Comparison of ENCODE assay signal across 8 mouse cellular contexts in genomic region chr6:31357286-31357685, GRCm38 (mm10). TPM values are rescaled to one million over a fixed set of nuclear protein-coding genes. Genes with fewer than 3 reads are reported as not detected.
DNase-seq lines count a peak whose midpoint lies in the region; ATAC-seq and TF ChIP-seq lines count a peak whose summit lies in the region.
"Had no signal": no experiment of that assay in that cellular context is flagged by ENCODE, and none has a peak within 500 bp of the region (broad histone marks: within the 10 kb centered on the region; RNA-seq: fewer than 3 reads in every experiment).

No protein-coding gene starts in this region.

- DNase-seq in lung, adult 18-20 months = peak; percentile 33 to 51
- no peak for DNase-seq in lung, adult 2 months
- DNase-seq in gastrocnemius, adult 2 months = peak; percentile 69
- DNase-seq in layer of hippocampus, adult 9-10 months (ENCODE audit: low spot score) = peak; percentile 17
- DNase-seq in midbrain, embryonic 14.5 days = peak; percentile 78
- DNase-seq in thymus, postnatal 36 days = no peak

- no peaks in the 10 kb centered on the region for H3K4me1 ChIP-seq in lung, adult 2 months (ENCODE audit: control insufficient read depth, insufficient read depth, low read length)
- H3K4me1 ChIP-seq in midbrain, embryonic 14.5 days (ENCODE audit: control insufficient read depth, insufficient read depth, low read length) = no peaks in the 10 kb centered on the region
- H3K4me1 ChIP-seq: lung, embryonic 15.5 days had no signal

- no peak overlapping the region for H3K9ac ChIP-seq in midbrain, embryonic 14.5 days (replicated peaks; ENCODE audit: low read length)
- H3K9ac ChIP-seq: lung, embryonic 15.5 days had no signal

- H3K27me3 ChIP-seq in midbrain, embryonic 14.5 days (ENCODE audit: control insufficient read depth, insufficient read depth, low read length) = no peaks in the 10 kb centered on the region
- H3K27me3 ChIP-seq: lung, embryonic 15.5 days had no signal

- no peak overlapping the region for H3K4me2 ChIP-seq in midbrain, embryonic 14.5 days (ENCODE audit: low read length)
- H3K4me2 ChIP-seq: lung, embryonic 15.5 days had no signal

- H3K27ac ChIP-seq in gastrocnemius, adult 2 months = peak overlapping the region; percentile 59
- H3K27ac ChIP-seq in midbrain, embryonic 14.5 days (replicated peaks; ENCODE audit: low read depth, low read length) = 0 out of 2 replicates have a peak overlapping the region, but pooled peaks have one; percentile 16
- H3K27ac ChIP-seq: lung, embryonic 15.5 days had no signal

- H3K4me3 ChIP-seq in lung, adult 2 months (replicated peaks; ENCODE audit: extremely low read depth, low read depth, low read length) = no peak overlapping the region
- H3K4me3 ChIP-seq in gastrocnemius, adult 2 months = no peak overlapping the region
- no peak overlapping the region for H3K4me3 ChIP-seq in midbrain, embryonic 14.5 days (replicated peaks; ENCODE audit: low read depth, low read length)
- H3K4me3 ChIP-seq: lung, embryonic 15.5 days had no signal

- TF ChIP-seq CTCF in lung, adult 2 months (IDR thresholded peaks at IDR 0.05; ENCODE audit: insufficient read depth, low read length) = no peak
- no peak for TF ChIP-seq CTCF in gastrocnemius, adult 2 months (IDR thresholded peaks at IDR 0.05)

- no peak for TF ChIP-seq POLR2A in lung, adult 2 months (IDR thresholded peaks at IDR 0.05; ENCODE audit: borderline replicate concordance, extremely low read depth, low read depth, low read length)

- no peaks in the 10 kb centered on the region for H3K9me3 ChIP-seq in midbrain, embryonic 14.5 days (ENCODE audit: control insufficient read depth, low read length)
- H3K9me3 ChIP-seq: lung, embryonic 15.5 days had no signal

- intact Hi-C loops in gastrocnemius, adult 2 months (cut with DNase I) = no loop called here

- H3K36me3 ChIP-seq in midbrain, embryonic 14.5 days (ENCODE audit: control insufficient read depth, insufficient read depth, low read length) = no peaks in the 10 kb centered on the region
- H3K36me3 ChIP-seq: lung, embryonic 15.5 days had no signal

- 54% methylated on average over 4 of the region's 4 CpGs for WGBS in lung, adult 2 months
- 27% methylated on average over 4 of the region's 4 CpGs for WGBS in midbrain, embryonic 14.5 days

- peak; percentile 83; the same call in 1 of the 2 replicates for ATAC-seq in midbrain, embryonic 14.5 days (ENCODE audit: low FRiP score, low TSS enrichment)
- no peak for ATAC-seq in erythroblast, adult 5-6 weeks (replicated peaks; ENCODE audit: low FRiP score, poor library complexity, severe bottlenecking)

RNA-seq across cellular contexts. Expression of gene Mkln1, which starts 41.2 kb away (rescaled TPM):
- polyA plus RNA-seq in lung, adult 2 months (2012; rRNA removed) = 16.8 and 26.4 TPM in 2 replicates
- total RNA-seq in gastrocnemius, adult 2 months (2021) = 100 to 1,000 TPM; 151 to 170 TPM
- 126 and 154 TPM in 2 replicates for polyA plus RNA-seq in midbrain, embryonic 14.5 days (2014; fragmentation: Nextera tagmentation; extraction: Ambion mirVana)
- total RNA-seq in erythroblast, adult 5-6 weeks (2015; ENCODE audit: low replicate concordance) = 91.3 and 91.8 TPM in 2 replicates
- 126 and 137 TPM in 2 replicates for total RNA-seq in erythroblast, adult 5-6 weeks (2017; ENCODE audit: low replicate concordance)

Comparison
In these comparisons a context has a peak if more than half of its experiments do, and no peak if none do; other contexts are left out.
1. DNase-seq: peak in lung, adult 18-20 months (2 of 2), gastrocnemius, adult 2 months (single experiment), layer of hippocampus, adult 9-10 months (single experiment) and midbrain, embryonic 14.5 days (single experiment); none in lung, adult 2 months (single experiment) and thymus, postnatal 36 days (0 of 2).